Mouse (Mus musculus) liver, embryonic 11.5 days (tissue): Measurements from ENCODE around the gene Trim56. TPM values are rescaled to one million over a fixed set of nuclear protein-coding genes. Genes with fewer than 3 reads are reported as not detected.

ENCODE experiments used
- ATAC-seq: fragments of 200-750 bp; cut with Nextera tagmentation; replicated peaks from 2 replicates; pipeline ENCODE4 v1.8.0; 2017; ENCODE audit warnings: moderate number of reproducible peaks, mild to moderate bottlenecking, moderate TSS enrichment, moderate library complexity; ENCODE audit not compliant: low FRiP score
- DNase-seq: peaks from one replicate; pipeline ENCODE4 v3.0.0-alpha.2; 2017; ENCODE audit warnings: low spot score
- H3K27ac ChIP-seq: fragments of 300-500 bp; sonication (generic); 2 replicates; pipeline ENCODE4 v1.5.1; 2014; ENCODE audit warnings: mild to moderate bottlenecking, low read depth, low read length, control low read depth
- H3K27me3 ChIP-seq: fragments of 300-500 bp; sonication (generic); replicated peaks from 2 replicates; pipeline ENCODE4 v1.6.1; 2014; ENCODE audit warnings: low read length, mixed read lengths; ENCODE audit not compliant: control insufficient read depth, insufficient read depth
- H3K36me3 ChIP-seq: fragments of 300-500 bp; sonication (generic); 2 replicates; pipeline ENCODE4 v1.6.1; 2014; ENCODE audit warnings: mild to moderate bottlenecking, low read length, moderate library complexity, mixed read lengths; ENCODE audit not compliant: control insufficient read depth, insufficient read depth
- H3K4me1 ChIP-seq: fragments of 300-500 bp; sonication (generic); replicated peaks from 2 replicates; pipeline ENCODE4 v1.6.1; 2014; ENCODE audit warnings: low read length, mixed read lengths; ENCODE audit not compliant: control insufficient read depth, insufficient read depth
- H3K4me2 ChIP-seq: fragments of 300-500 bp; sonication (generic); 2 replicates; pipeline ENCODE4 v1.6.1; 2014; ENCODE audit warnings: mild to moderate bottlenecking, control low read depth, moderate library complexity
- H3K4me3 ChIP-seq: fragments of 300-500 bp; sonication (generic); 2 replicates; pipeline ENCODE4 v1.5.1; 2014; ENCODE audit warnings: low read depth, low read length, control low read depth
- H3K9ac ChIP-seq: fragments of 300-500 bp; sonication (generic); 2 replicates; pipeline ENCODE4 v1.6.1; 2014; ENCODE audit warnings: low read depth, low read length, control low read depth
- H3K9me3 ChIP-seq: fragments of 300-500 bp; sonication (generic); 2 replicates; pipeline ENCODE4 v1.6.1; 2016; ENCODE audit warnings: low read length, inconsistent platforms, mixed read lengths; ENCODE audit not compliant: control insufficient read depth
- WGBS: fragments of 180-500 bp; shearing (Covaris S2); extraction: QIAGEN DNeasy Blood & Tissue Kit; methylation state at CpG from one replicate; pipeline ENCODE4 v1.1.7; 2014; 5-methylcytosine and 5-hydroxymethylcytosine counted together
- polyA plus RNA-seq: library from polyadenylated mRNA; unstranded; fragments of >200 nt; fragmentation: Nextera tagmentation; extraction: Ambion mirVana; gene quantifications from 2 replicates; pipeline ENCODE4 v1.2.1, GENCODE M21; 2014

Trim56 gene
- polyA plus RNA-seq, 1 experiment from 2014 or later: 8.7 TPM

- Histone ChIP-seq H3K9me3 (no peaks in the 10 kb centered on the region), H3K4me1 (peaks cover 30% of the 10 kb centered on the region), H3K9ac (no peak overlapping the region), H3K27ac (0 out of 2 replicates have a peak overlapping the region, but pooled peaks have one; percentile 25), H3K4me3 (no peak overlapping the region), H3K27me3 (no peaks in the 10 kb centered on the region), H3K36me3 (no peaks in the 10 kb centered on the region), H3K4me2 (peak overlapping the region; percentile 35)
- ATAC-seq (0 out of 2 replicates have a peak, but pooled peaks have one; percentile 10), DNase-seq (no peak)
- WGBS: 29% methylated on average over 12 of the region's 12 CpGs
These were observed 39.6 kb downstream of the Trim56 start for GRCm38 (mm10) chr5:137076191-137076930.

- Histone ChIP-seq H3K27ac (no peak overlapping the region), H3K36me3 (no peaks in the 10 kb centered on the region), H3K4me2 (no peak overlapping the region), H3K9ac (no peak overlapping the region), H3K9me3 (no peaks in the 10 kb centered on the region), H3K27me3 (no peaks in the 10 kb centered on the region), H3K4me3 (no peak overlapping the region), H3K4me1 (peaks cover 30% of the 10 kb centered on the region)
- DNase-seq (no peak), ATAC-seq (no peak)
- 48% methylated on average over 6 of the region's 6 CpGs for WGBS
These were observed 40.3 kb downstream of the Trim56 start for GRCm38 (mm10) chr5:137075726-137076125.

GRCm38 (mm10) chr5:137074191-137074651 is 41.8 kb downstream of the Trim56 start:
- H3K36me3 ChIP-seq: no peaks in the 10 kb centered on the region
- ATAC-seq (no peak), DNase-seq (no peak)
- H3K27ac ChIP-seq: no peak overlapping the region; the same call in 1 of the 2 replicates
- H3K4me1 ChIP-seq: peaks cover 30% of the 10 kb centered on the region
- 41% methylated on average over 6 of the region's 6 CpGs for whole genome bisulfite sequencing
- no peaks in the 10 kb centered on the region for H3K27me3 ChIP-seq
- H3K9ac ChIP-seq: no peak overlapping the region
- H3K4me3 ChIP-seq: no peak overlapping the region
- H3K9me3 ChIP-seq: no peaks in the 10 kb centered on the region
- H3K4me2 ChIP-seq: no peak overlapping the region

GRCm38 (mm10) chr5:137073141-137073540 is 42.9 kb downstream of the Trim56 start:
- Histone ChIP-seq H3K9ac (no peak overlapping the region), H3K9me3 (no peaks in the 10 kb centered on the region), H3K4me1 (peaks cover 23% of the 10 kb centered on the region), H3K4me3 (no peak overlapping the region), H3K27me3 (no peaks in the 10 kb centered on the region), H3K4me2 (no peak overlapping the region), H3K27ac (no peak overlapping the region), H3K36me3 (no peaks in the 10 kb centered on the region)
- WGBS: 89% methylated on average over 8 of the region's 8 CpGs
- no peak for DNase-seq
- no peak for ATAC-seq

- H3K27me3 ChIP-seq: no peaks in the 10 kb centered on the region
- peak within 1 kb of the TSS; percentile 29 for H3K4me3 ChIP-seq
- no peaks in the 10 kb centered on the region for H3K9me3 ChIP-seq
- DNase-seq (peak; percentile 69), ATAC-seq (peak; percentile 78)
- H3K4me2 ChIP-seq: peak within 1 kb of the TSS; percentile 55
- no peaks in the 10 kb centered on the region for H3K36me3 ChIP-seq
- peaks cover 23% of the 10 kb centered on the region for H3K4me1 ChIP-seq
- H3K27ac ChIP-seq: no peak within 1 kb of the TSS
- H3K9ac ChIP-seq: no peak within 1 kb of the TSS
- 25% methylated on average over 23 of the region's 23 CpGs for WGBS
These were observed 43.7 kb downstream of the Trim56 start, which contains the start of gene Serpine1 for GRCm38 (mm10) chr5:137072079-137072960. Serpine1 (minus strand) TSS chr5:137072268.

- H3K4me2 ChIP-seq: no peak overlapping the region
- no peaks in the 10 kb centered on the region for H3K9me3 ChIP-seq
- H3K27me3 ChIP-seq: no peaks in the 10 kb centered on the region
- 80% methylated on average over 19 of the region's 19 CpGs for WGBS
- H3K4me3 ChIP-seq: no peak overlapping the region
- no peak overlapping the region for H3K9ac ChIP-seq
- ATAC-seq (no peak), DNase-seq (no peak)
- peaks cover 16% of the 10 kb centered on the region for H3K4me1 ChIP-seq
- no peak overlapping the region for H3K27ac ChIP-seq
- H3K36me3 ChIP-seq: no peaks in the 10 kb centered on the region
These were observed 45.0 kb downstream of the Trim56 start for GRCm38 (mm10) chr5:137070881-137071605.

- H3K4me3 ChIP-seq: no peak overlapping the region
- ATAC-seq: no peak
- H3K27me3 ChIP-seq: no peaks in the 10 kb centered on the region
- peaks cover 10% of the 10 kb centered on the region for H3K4me1 ChIP-seq
- H3K9ac ChIP-seq: no peak overlapping the region
- H3K36me3 ChIP-seq: no peaks in the 10 kb centered on the region
- no peaks in the 10 kb centered on the region for H3K9me3 ChIP-seq
- no peak overlapping the region for H3K27ac ChIP-seq
- WGBS: 51% methylated on average over 4 of the region's 4 CpGs
- H3K4me2 ChIP-seq: no peak overlapping the region
- DNase-seq: no peak
These were observed 47.3 kb downstream of the Trim56 start for GRCm38 (mm10) chr5:137068711-137069110.

GRCm38 (mm10) chr5:137065923-137066322 is 50.1 kb downstream of the Trim56 start:
- H3K9me3 ChIP-seq: no peaks in the 10 kb centered on the region
- 63% methylated on average over 8 of the region's 8 CpGs for WGBS
- ATAC-seq: no peak
- H3K36me3 ChIP-seq: no peaks in the 10 kb centered on the region
- no peak overlapping the region for H3K9ac ChIP-seq
- no peaks in the 10 kb centered on the region for H3K4me1 ChIP-seq
- H3K4me2 ChIP-seq: no peak overlapping the region
- DNase-seq: no peak
- H3K27me3 ChIP-seq: no peaks in the 10 kb centered on the region
- no peak overlapping the region for H3K4me3 ChIP-seq
- no peak overlapping the region for H3K27ac ChIP-seq
